Mouse (Mus musculus) neutrophil, adult 5-6 weeks (primary cell): ENCODE measurements around the gene Tent5a. TPM values are rescaled to one million over a fixed set of nuclear protein-coding genes. Genes with fewer than 3 reads are reported as not detected.

ENCODE experiments used
- ATAC-seq: fragments of 151-379, 151-347 bp; 2 replicates; pipeline ENCODE4 v1.8.0; 2017; ENCODE audit warnings: mild to moderate bottlenecking, moderate TSS enrichment; ENCODE audit not compliant: insufficient number of reproducible peaks, poor library complexity, low FRiP score, severe bottlenecking; ENCODE audit errors: extremely low read depth
- total RNA-seq: library from RNA; stranded (forward); fragments of 200-1000 nt; gene quantifications from 2 replicates; pipeline ENCODE4 v1.2.3, GENCODE M21; 2017

Tent5a gene
- 36.3 and 39.3 TPM in 2 replicates for total RNA-seq

GRCm38 (mm10) chr9:85327242-85328211 is at the start of gene Tent5a:
Tent5a (minus strand) TSS chr9:85327348.
- ATAC-seq = peak; percentile 73

GRCm38 (mm10) chr9:85376643-85377307 is 49.6 kb upstream of the Tent5a start:
- no peak for ATAC-seq

GRCm38 (mm10) chr9:85375152-85375551 is 48.0 kb upstream of the Tent5a start:
- ATAC-seq = no peak

GRCm38 (mm10) chr9:85372034-85372433 is 44.9 kb upstream of the Tent5a start:
- ATAC-seq = no peak

DNA sequence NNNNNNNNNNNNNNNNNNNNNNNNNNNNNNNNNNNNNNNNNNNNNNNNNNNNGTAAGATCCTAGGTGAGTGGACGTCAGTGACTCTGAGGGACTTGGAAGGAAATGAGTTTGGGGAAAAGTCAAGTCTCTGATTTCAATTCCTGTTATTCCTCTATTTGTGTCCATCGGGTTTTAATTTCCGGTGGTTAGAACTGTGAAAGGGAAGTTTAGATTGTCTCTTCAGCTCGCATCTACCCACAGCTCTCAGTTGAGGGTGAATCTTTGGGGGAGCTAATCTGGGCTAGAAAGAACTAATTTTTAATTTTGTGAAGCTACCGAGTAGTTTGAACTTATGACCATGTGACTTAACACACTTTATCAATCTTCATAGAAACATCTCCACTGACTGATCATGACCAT is 42.4 kb upstream of the Tent5a start:
- ATAC-seq = no peak

GRCm38 (mm10) chr9:85357154-85357860 is 30.2 kb upstream of the Tent5a start:
- ATAC-seq = 0 out of 2 replicates have a peak, but pooled peaks have one; percentile 36

GRCm38 (mm10) chr9:85355559-85355958 is 28.4 kb upstream of the Tent5a start:
- ATAC-seq = no peak

- no peak for ATAC-seq
Measured at GRCm38 (mm10) chr9:85347823-85348523, 20.8 kb upstream of the Tent5a start.

GRCm38 (mm10) chr9:85342892-85343785 is 16.0 kb upstream of the Tent5a start:
- no peak for ATAC-seq

GRCm38 (mm10) chr9:85340303-85340702 is 13.2 kb upstream of the Tent5a start:
- ATAC-seq = peak; percentile 98

GRCm38 (mm10) chr9:85336046-85336445 is 8.9 kb upstream of the Tent5a start:
- no peak for ATAC-seq

GRCm38 (mm10) chr9:85331521-85331920 is 4.4 kb upstream of the Tent5a start:
- ATAC-seq = no peak

DNA sequence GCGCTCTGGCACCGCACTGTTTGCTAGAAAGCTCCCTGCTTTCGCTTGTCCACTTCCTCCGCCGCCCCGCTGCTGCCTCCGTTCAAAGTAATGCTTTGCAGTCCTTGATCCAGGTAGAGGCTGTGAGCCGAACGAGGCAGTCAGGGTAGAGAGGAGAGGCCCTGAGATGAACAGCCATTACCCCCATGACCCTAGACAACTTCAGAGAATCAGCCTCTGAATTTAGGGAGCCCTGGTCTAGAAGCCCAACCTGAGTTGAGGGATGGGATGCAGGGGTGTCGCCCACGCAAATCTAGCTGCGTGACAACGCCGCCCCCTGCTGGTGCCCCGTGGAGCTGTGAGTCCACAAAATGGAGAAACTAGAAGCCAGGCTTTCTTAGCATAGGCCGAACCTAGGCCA is 1.1 kb upstream of the Tent5a start:
- peak; percentile 68 for ATAC-seq

DNA sequence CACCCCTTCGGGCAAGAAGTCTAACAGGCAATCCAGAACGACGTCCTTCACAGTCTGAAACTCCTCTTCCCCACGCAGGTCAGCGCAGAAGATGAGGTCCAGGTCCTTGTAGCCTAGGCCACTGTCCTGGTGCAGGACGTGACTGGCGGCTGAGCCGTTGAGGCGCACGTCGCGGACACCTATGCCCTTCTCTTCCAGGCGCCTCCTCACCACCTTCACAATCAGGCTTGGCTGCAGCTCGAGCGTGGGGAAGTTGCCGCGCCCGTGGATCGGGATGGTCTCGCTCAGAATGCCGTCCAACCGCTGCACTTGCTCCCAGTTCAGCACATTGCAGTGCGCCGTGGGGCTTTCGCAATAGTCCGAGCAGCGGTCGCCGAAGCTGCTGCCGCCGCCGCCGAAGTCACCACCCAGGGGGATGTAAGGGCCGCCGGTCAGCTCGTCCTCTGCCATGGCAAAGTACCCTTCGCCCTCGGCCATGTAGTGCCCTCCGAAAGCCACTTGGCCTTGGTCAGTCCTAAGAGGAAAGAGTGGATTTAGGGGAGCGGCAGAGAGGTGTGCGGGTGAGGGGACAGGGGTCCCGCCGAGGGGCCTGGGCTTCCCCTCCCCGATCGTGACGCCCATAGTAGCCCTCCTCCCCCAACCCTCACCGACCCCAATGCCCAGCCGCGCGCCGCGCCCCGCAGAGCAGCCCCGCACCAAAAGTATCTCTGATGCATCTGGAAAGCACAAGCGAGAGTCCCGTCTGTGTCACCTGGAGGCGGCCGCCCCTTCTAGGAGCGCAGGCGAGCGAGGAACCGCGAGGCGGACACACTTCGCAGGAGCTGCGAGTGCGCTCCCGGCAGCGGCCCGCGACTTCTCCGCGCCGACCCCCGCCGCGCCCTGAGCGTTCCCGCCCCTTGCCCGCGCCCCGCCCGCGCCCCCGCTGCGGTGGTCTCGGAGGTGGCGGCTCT is 581 bp downstream of the Tent5a start:
- ATAC-seq = peak; percentile 11; the same call in 1 of the 2 replicates

GRCm38 (mm10) chr9:85325201-85325868 is 1.8 kb downstream of the Tent5a start:
- no peak for ATAC-seq

- no peak for ATAC-seq
Measured at GRCm38 (mm10) chr9:85324158-85324875, 2.8 kb downstream of the Tent5a start.
